Mouse (Mus musculus) spleen, postnatal 4 days (tissue): Measurements from ENCODE around the gene Klf3.

Experiments
- DNase-seq, 2 experiments: peaks; one replicate each; pipeline ENCODE4 v3.0.0; 2022; ENCODE audit warnings: low spot score in 2 of 2

Gene Klf3

DNA sequence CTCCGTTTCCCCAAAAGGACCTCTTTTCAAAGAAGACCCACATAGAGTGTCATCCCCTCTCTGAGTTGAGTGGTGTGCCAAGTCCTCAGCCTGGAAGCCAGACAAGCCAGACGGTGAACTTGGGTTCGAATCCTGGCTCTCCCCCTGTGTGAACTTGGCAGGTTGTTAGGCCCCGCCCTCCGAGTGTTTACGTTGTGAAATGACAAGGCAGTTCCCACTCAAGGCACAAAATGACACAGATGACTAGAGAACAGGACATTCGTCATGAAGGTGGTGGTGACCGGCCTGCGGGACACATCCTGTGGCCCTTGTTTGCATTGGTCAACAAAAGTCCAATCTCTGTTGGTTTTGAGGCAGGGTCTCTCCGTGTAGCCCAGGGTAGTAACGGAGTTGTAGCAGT is 6.7 kb downstream of the Klf3 start:
- DNase-seq, result peak; percentile 69 to 85

DNA sequence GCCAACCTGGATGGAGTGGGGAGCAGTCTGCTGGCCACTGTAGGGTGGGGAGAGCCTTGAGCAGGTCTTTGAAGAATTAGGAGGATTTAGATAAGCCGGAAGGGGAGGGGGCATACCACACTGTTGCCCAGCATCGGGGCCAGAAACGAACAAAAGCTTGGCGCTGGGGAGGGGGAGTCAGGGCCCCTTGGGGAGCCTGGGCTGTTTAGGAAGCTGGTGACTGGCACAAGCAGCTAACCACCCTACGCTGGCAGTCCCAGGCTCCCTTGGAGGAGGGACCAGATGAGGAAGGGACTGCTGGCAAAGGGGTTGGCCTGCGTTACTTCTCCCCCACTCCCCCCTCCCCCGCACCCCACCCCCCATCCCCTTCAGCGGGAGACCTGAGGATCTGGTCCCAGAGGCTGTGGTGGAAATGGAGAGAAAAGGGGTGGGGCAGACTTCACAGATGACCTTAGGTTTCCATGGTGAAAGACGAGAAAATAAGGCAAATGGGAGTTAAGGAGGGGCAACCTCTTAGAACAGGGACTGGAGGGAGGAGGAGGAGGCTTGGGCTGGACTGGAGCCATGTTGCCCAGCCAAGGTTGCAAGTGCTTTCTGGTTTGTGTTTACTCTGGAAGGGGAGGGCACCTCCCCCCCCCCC is 7.8 kb downstream of the Klf3 start:
- peak in 1 of 2 experiments; percentile 53 for DNase-seq

DNA sequence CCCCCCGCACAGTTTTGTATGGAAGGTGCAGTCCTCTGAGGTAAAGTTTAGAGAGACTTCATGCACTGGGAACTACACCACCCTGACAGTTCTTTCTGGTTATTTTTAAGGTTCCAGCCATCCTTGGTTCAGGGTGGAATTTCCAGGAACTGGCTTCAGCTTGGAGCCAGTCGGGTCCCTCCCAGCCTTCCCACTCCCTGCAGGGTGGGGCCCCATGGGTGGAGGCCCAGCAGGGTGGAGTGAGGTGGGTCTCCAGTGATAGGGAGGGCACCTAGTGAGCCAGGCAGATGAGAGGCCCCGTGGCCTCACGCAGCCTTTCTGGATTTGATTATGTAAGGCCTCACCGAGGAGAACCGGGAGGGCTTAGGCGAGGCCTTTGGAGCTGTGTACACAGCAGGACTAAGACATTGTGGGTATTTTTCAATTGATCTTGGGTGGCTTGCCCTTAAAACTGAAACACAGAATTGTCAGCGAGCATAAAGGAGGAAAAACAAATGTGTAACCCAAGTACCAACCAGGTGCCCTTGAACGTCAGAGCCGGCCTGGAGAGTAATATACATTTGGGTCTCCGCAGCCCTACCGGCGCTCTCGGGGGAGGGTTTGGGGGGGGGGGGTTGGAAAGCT is 8.4 kb downstream of the Klf3 start:
- peak; percentile 86 to 90 for DNase-seq

DNA sequence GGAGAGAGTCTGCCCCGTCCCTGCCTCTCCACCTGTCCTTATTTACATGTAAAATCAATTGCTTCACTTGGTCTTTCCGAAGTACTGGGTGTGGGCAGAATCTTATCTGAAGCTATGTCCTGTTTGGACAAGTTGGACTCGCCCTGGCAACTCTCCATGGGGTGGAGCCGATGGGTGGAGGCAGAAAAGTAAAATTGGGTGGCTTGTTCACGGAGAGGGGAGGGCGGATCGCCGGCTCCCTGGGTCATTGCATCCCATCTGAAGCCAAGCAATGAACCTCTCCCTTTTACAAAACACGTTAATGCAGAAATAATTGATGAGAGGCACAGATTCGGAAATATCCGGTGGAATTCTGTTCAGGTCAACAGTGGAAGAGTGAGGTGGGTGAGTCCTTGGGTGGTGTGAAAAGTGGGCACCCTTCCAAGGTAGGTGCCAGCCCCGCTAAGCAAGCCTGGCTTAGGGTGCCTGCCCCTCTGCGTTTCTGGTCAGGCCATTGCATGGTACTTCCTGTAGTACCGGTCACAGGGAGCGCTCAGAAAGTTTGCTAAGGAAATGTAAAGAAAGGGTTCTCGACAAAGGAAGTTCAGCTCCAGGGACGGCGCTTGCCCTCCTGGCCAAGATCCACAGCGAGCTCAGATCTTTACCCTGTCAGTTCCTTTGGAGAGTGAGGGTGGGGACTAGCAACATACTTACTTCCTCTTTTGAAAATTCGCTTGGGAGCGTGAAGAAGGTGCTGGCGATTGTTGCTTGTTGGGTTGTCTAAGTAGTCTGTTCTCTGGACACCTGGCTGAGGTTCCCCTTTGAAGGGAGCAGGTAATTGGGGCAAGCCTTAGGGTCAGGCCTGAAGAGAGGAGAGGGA is 9.2 kb downstream of the Klf3 start:
- peak; percentile 93 for DNase-seq

DNA sequence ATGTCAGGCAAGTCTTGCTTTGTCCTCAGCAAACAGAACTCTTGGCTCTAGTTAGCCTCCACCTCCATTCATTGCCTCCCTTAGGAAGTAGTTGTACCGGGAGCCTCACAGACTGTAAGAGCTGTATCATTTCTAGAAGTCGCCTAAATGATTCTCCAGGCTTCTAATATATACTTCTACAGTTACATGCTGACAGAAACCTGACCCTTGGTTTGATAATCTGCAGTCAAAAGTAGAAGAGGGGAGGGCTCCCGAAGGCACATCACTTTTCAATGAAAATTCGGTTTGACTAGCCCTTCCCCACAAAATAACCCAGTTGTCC is 9.8 kb downstream of the Klf3 start:
- DNase-seq, result no peak

DNA sequence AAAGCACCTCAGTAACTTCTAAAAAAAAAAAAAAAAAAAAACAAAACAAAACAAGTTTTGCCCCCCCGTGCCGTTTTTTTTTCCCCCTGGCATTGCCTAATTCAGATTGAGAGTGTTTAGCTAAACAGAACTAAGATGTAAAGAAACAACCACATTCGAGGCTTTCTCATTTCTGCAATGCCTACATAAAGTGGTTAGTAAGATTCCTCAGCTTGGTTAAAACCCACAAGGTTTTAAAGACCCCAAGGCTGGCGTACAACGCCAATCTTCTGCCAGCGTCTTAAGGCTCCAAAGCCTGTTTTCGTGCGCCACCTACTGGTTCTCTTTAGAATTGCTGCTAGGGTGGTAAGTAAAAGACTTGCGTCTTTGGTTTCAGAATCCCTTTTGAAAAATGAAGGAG is 10.2 kb downstream of the Klf3 start:
- peak; percentile 91 to 96 for DNase-seq

DNA sequence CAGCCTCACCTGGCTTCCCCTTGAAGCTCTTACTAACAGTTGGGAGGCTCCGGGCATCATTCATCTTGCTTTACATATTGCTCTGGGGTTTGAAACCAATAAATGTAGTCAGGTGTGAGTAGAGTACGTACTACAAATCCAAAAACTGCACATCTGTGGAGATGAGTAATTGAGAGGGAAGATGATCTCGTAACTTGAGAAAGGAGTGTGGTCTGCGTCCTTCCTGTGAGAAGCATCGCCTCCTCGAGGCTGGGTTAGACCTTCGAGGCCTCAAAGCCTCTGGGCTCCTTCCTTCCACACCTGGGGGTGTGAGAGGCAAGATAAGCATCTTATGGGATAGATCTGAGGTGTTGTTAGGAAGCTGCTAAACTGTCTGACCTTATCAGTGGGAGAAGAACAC is 11.2 kb downstream of the Klf3 start:
- DNase-seq, result no peak

DNA sequence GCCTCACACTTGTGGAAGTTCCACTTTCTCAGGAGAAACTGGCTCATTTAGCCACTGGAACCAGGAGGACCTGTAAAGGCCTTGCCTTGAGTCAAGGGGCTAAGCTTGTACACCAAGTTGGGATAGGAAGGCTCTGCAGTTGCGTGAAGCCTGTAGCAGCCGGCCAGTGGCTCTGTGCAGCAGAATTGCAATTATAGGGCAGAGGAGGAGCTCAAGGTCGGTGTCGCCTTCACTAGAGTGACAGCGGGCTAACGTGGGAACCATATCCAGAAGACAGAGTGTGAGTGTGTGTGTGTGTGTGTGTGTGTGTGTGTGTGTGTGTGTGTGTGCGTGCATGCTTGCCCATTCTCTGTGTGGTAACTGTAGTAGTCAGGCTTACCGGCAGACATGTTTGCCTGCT is 12.4 kb downstream of the Klf3 start:
- DNase-seq, result no peak

DNA sequence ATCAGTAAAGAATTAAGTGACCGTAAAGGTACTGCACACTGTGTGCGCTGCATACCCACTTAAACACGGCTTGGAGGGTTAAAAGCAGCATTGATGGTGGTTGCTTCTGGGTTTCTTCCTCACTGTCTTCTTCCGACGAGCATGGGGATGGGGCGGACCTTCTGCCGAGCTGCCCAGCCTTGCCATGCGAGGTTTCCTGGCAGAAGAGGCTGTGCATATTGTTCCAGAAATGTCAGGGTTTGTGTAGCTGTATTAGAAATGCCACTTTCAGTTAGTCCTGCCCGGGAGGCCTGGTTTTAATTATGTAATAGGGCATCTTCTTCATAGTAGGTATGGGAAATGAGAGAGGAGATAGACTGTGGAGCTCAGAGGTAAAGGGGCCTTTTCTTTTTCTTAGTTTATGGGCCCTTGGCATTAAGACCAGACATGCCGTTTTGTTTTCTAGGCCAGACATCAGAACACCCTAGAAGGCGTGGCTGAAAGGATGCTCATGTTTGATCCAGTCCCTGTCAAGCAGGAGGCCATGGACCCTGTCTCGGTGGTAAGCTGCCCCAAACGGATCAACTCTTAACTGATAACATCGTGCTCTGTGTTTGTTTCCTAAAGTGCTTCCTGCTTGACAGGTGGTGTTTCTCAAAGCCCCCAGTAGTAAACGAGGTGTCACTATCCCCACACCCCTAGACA is 13.2 kb downstream of the Klf3 start:
- no peak for DNase-seq

DNA sequence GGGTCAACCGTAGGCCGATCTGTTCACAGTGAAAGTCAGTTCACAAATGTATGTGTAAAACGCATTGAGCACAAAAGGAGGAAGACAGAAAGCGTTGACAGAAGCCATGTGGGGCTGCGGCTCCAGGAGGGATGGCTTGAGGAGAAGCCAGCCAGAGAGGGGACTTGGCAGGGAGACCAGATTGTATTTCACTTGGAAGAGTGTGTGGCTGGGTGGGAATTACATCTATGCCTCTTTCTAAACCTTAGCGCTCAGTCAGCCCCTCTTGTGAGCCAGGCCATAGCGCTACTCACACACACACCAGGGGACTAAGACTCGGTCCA is 13.7 kb downstream of the Klf3 start:
- DNase-seq, result no peak

DNA sequence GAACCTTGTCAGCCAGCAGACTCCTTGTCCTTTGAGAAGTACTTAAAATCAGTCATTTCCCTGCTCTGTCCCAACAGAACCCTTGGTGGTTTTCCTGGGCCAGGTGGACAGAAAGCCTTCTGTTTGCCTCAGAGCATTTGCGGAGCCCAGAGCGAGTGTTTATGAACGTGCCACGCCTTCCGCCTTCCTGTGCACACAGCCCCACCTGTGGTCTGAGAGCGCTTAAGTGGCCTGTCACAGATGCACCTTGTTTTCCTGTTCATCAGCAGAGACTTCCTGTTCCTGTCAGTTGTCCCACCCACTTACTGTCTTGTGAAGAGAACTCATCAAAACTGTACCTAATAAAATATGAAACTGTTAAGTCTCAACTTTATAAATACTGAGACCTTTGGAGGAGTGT is 16.2 kb downstream of the Klf3 start:
- DNase-seq, result peak in 1 of 2 experiments; percentile 53

DNA sequence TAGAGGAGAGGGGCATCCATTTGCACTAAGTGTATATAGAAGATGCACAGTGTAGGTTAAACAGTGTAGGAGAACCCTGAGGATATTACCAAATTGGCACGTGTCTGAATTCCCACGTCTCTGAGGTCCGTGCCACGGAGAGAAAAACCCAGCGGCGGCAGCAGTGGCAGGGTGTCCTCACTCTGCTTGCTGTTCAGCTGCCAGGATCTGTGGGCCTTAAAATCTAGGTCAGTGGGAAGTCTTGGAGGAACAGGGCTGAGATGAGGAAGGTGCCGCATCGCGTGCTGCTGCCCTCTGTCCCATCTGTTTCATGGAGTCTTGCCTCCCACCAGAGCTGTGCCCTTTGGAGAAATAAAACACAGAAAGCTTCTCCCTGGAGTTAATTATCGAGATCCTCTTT is 16.9 kb downstream of the Klf3 start:
- DNase-seq, result no peak

DNA sequence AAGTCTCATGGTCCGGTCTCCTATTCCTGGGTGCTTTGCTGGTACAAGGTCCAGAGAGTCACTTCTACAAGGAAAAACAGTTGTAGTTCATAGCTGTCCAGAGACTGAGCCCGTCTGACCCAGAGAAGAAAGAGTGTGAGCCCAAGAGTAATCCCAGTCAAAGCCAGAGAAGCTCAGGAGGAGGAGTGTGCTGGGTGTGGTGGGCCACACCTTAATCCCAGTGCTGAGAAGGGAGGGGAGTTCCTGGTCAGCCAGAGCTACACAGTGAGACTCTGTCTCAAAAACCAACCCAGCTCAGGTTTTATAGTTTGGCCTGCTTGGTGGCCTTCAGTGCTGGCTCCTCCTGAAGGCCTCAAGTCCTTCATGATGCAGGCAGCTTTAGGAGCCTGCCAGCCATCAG is 18.1 kb downstream of the Klf3 start:
- DNase-seq, result no peak

DNA sequence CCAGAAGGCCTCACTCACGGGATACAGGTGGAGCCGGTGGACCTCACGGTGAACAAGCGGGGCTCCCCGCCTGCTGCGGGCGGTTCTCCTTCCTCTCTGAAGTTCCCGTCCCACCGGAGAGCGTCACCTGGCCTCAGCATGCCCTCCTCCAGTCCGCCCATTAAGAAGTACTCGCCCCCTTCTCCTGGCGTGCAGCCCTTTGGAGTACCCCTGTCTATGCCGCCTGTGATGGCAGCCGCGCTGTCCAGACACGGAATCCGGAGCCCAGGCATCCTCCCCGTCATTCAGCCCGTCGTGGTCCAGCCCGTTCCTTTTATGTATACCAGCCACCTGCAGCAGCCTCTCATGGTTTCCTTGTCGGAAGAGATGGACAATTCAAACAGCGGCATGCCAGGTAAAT is 18.8 kb downstream of the Klf3 start:
- no peak for DNase-seq

DNA sequence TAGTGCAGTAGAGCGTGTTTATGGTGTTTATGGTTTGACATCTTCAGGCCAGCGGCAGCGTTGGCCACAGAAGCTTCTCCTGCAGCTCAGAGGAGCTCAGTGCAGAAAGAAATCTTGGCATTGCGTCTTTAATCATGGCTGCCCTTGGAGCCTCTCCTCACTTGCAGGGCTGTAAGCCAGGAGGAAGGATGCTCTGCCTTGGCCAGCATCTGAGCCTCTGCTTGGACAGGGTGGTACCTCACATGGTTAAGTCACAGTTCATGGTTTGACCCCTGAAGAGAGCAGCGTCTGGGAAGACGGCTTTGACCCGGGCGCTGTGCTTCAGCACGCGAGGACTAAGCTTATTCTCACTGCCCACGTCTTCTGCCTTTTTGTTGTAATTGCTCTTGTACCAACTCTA is 20.2 kb downstream of the Klf3 start:
- no peak for DNase-seq

DNA sequence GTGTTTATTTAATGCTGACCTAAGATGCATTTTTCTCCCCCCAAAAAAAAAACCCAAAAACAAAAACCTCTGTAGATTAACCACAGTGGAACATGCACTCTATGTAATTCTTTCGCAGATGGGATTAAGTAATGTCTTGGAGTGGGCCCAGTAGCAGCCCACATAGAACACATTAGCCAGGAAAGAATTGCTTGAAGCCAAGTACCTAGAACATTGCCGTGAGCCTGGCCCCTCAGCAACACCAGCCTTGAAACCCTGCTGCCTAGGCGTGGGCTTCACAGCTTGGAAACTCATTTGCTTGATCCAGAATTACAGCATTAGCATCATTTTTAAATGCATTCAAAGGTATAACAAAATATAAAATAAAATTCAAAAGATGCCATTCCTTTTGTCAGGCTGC is 21.6 kb downstream of the Klf3 start:
- no peak for DNase-seq

DNA sequence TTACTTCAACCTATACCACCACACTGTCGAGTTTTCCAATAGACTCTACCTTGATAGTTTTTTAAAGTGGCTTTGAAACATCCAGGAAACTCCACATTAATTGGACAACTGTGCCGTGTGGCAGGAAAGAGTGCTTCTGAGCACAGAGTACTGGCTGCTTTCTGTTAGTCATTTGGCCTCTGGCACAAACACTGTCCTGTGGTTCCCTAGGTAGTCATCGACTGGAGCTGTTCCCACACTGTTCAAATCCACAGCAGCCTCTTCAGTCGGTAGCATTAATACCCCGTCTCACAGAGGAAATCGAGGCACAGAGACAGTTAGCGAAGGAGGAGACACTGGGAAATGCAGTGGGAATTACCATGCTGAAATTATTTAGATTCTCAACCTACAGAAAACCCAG is 22.3 kb downstream of the Klf3 start:
- no peak for DNase-seq

DNA sequence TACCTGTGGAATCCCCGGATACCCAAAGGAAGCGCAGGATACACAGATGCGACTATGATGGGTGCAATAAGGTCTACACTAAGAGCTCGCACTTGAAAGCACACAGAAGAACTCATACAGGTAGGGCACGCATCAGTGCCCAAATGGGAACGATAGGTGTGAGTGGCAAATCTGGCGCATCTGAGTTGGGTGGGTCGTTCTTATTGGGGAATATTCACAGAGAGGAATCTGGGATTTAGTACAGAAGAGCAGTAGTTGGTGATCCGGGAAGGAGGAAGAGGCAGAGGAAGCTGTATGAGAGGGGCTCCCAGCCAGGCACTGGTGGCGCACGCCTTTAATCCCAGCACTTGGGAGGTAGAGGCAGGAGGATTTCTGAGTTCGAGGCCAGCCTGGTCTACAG is 24.0 kb downstream of the Klf3 start:
- DNase-seq, result no peak

DNA sequence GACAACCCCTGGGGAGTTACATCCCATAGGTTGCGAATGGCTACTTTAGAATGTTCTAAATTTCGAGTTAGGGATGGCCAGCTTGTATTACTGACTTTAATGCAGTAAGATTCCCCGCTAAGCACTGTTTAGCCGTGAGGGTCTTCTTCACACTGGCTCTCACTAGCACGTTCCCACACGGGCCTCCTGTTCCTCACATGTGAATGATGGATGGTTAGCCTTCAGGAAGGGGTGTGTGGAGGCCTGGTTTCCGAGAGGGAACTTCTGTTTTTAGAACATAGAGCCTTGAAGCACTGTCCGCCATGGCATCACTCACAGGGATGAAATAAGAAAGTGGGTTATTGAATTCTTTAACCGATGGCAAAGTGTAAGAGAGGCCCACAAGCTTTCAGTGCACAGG is 25.1 kb downstream of the Klf3 start:
- no peak for DNase-seq

DNA sequence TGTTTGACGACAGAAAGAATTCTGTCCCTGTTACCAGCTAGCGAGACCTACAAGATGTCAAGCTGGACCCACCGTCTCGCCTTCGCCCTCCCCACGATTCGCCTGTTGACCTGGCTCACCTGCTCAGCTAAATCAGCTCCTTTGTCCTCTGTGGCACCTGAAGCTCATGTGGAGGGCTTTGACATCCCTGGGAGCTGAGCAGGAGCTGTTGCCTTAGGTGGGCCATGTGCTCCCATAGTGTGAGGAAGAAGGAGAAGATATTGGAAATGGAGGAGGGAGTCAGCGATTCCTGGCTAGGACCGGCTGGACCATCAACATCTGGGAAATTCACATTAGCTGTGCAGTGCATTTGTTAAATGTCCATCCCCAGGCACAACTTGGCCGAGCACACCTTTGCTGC is 26.4 kb downstream of the Klf3 start:
- no peak for DNase-seq

DNA sequence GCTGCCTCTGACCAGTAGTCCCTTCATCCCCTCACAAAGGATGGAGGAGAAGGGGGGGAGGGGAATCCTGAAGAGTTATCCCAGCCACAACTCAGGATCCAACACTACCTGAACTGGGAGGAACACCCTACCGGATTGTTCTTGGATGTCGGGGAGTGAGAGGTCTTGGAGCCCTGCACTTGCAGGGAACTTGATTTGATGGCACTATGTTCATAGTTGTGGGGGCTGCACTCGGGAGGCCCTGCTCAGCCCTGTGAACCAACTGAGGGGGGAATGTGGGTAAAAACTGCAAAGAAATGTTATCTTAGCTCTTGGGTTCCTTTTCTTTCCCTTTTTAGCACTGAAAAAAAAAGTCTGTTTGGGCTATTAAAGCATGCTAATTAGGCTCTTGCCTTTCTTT is 27.6 kb downstream of the Klf3 start:
- DNase-seq, result no peak

DNA sequence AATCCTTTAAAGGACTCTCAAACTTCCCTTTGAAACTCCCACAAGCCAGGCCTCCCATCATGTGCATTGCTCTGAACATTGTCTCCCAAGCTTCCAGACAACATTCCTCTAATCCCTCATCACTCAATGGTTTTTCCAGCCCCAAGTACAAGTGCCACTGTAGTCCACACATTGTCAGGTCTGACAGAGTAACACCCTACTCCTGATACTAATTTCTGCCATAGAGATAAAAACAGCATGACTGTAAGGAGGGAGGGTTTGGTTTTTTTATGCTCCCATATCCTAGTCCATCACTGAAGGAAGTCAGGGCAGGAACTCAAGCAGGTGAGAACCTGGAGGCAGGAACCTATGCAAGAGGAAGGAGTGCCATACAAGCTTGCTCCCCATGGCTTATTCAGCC is 30.2 kb downstream of the Klf3 start:
- DNase-seq, result no peak

DNA sequence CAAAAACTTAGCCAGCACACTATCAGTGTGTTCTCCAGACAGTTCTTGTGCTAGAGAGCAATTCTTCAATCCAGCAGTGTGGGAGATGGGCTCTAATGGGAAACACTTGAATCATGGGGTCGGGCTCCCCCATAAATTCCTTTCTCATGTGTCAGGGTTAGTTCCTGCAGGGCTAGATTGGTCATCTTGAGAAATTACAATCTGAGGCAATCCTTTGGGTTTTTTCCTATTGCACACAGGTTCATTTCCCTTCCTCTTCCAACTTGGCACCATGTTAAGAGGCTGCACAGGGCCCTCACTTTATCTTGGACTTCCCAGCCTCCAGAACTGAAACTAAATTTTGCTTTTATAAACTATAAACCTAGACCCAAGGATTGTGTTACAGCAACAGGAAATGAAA is 31.0 kb downstream of the Klf3 start:
- no peak for DNase-seq
